Mouse (Mus musculus) brown adipose tissue, adult 24 weeks (tissue): ENCODE measurements around the gene Rps6ka5. TPM values are rescaled to one million over a fixed set of nuclear protein-coding genes. Genes with fewer than 3 reads are reported as not detected.

Source experiments
- H3K27ac ChIP-seq: fragments of 200-500 bp; replicated peaks from 2 replicates; pipeline ENCODE4 v1.5.1; 2012; ENCODE audit warnings: low read depth, mild to moderate bottlenecking, low read length
- H3K4me1 ChIP-seq: fragments of 200-500 bp; 2 replicates; pipeline ENCODE4 v1.6.1; 2012; ENCODE audit warnings: low read length, mixed read lengths; ENCODE audit not compliant: control insufficient read depth, insufficient read depth, insufficient read length
- H3K4me3 ChIP-seq: fragments of 200-500 bp; 2 replicates; pipeline ENCODE4 v1.5.1; 2012; ENCODE audit warnings: low read depth, mild to moderate bottlenecking, low read length, moderate library complexity; ENCODE audit not compliant: insufficient read depth
- polyA plus RNA-seq: library from polyadenylated mRNA; stranded (reverse); fragments of >200 nt; gene quantifications from 2 replicates; pipeline ENCODE4 v1.2.4, GENCODE M21; 2012; ENCODE audit not compliant: missing spikeins, insufficient read depth, insufficient read length

Rps6ka5 gene
- polyA plus RNA-seq, 1 experiment, result 9.4 TPM

DNA sequence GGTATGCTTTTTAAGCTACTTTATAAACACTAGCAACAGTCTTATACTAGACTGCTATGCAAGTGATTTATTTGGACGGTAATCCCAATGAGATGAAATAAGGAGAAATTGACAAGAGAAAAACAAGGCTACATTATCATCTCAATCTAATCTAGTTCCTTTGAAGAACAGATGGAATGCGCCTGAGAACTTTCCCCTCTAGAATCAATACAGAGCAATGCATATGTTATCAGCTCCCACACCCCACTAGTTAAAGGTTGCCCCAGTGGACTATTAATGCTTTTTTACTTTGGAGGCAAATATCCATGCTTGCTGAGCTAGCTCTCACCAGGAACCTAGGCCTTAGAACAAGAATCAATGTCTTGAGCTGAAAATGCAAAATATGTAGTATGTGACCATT, 19.5 kb downstream of the Rps6ka5 start:
- H3K27ac ChIP-seq, result no peak overlapping the region
- peaks cover 4% of the 10 kb centered on the region; the same call in 1 of the 2 replicates for H3K4me1 ChIP-seq
- no peak overlapping the region for H3K4me3 ChIP-seq

DNA sequence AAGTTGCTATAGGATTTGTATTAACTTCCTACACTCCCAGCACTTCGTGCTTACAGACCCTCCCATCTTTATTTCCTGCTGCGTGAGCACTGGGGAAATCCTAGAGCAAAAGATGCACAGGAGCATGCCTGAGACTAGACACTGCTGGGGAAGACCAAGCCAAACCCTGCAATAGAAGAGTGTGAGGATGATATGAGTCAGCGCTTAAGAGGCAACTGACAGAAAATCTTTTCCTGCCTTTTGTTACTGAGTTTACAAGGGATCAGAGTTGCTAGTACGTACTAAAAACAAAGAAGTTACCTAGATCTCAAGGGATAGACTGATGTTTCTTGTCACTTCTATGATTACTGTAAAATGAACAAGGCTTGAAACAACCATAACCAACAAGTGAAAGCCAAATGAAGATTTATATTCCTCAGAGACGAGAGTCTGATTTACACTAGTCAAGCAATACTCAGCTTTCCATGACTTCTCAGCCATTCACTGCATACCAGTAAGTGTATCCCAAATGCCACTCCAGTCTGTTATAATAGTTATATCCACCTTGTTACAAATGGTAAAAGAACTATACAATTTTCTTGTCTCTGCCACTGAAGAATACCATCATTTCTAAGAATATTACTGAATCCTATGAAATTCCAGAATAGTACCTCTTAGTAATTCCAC, 21.6 kb downstream of the Rps6ka5 start:
- Histone ChIP-seq H3K4me1 (peaks cover 4% of the 10 kb centered on the region; the same call in 1 of the 2 replicates), H3K4me3 (no peak overlapping the region), H3K27ac (no peak overlapping the region)

DNA sequence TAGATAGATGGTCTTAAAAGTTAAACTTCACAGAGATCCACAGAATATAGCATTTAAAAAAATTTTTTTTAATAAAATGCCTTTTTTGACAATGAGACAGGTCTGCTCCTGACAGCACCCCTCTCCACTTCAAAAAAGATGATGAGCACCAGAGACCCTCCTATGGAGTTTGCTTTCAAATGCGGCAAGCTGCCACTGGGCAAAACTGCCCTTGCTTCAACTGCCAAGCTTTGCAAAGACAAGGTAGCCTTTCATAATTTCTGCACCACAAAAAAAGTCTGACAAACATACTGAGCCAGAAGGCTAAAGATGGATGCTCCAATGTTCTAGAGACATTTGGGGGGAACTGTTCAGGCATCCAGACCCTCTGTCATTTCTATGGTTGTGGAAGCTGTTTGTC, 28.8 kb downstream of the Rps6ka5 start:
- Histone ChIP-seq H3K4me3 (no peak overlapping the region), H3K27ac (no peak overlapping the region), H3K4me1 (peaks cover 5% of the 10 kb centered on the region; the same call in 1 of the 2 replicates)

DNA sequence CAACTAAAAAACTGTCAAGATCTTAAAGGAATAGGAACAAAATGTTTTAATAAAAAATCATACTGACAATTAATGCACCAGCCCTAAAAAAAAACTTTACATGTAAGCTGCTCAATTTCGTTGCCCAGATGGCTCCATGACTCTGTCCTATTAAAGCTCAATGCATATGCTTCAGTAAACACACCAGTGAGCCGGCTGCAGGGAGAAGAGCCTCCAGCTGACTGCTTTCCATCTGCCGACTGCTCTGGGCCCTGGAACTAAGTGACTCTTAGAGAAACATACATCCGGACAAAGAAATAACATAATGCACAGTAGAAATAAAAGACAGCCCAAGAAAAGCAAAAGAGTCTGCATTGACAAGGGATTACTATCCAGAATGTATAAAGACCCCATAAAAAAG, 30.2 kb downstream of the Rps6ka5 start:
- H3K4me3 ChIP-seq, result no peak overlapping the region

DNA sequence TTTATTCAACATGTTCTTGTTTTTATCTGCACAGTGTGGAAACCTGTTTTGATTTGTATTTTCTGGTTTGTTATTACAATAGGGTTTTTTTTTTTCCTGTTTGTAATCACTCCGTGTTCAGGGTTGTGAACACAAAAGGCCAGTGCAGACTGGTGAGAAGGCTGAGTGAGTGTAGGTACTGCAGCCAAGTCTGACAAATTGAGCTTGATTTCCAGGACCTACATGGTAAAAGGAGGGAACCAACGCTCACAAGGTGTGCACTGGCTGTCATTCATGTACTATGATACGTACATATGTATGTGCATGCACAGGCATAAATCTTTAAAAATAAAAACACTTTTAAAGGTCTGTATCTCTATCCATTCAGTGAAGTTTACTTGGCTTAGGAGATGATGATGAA, 31.5 kb downstream of the Rps6ka5 start:
- Histone ChIP-seq H3K4me3 (no peak overlapping the region), H3K27ac (no peak overlapping the region), H3K4me1 (peaks cover 5% of the 10 kb centered on the region; the same call in 1 of the 2 replicates)

More for the DNA sequence above, 30.2 kb downstream of the Rps6ka5 start:
- no peak overlapping the region for H3K27ac ChIP-seq
- peaks cover 5% of the 10 kb centered on the region; the same call in 1 of the 2 replicates for H3K4me1 ChIP-seq

DNA sequence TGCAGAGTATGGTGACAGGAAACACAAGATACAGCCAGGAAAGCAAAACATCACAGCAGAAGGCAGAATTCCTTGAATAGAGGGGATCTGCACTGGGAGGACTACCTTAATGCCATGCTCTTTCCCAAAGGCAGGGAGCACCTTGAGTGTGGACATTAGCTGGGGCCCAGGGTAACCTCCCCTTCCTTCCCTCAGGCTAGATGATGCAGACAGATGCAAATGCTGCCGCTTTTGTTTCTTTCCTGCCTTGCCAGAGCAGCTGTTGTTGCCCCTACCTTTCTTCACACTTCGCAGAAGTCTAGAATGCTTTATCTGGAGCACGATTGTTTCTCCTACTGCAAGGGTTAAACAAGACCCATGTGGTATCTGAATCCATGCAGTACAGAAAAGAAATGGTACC, 34.6 kb downstream of the Rps6ka5 start:
- Histone ChIP-seq H3K4me3 (no peak overlapping the region), H3K4me1 (no peaks in the 10 kb centered on the region), H3K27ac (no peak overlapping the region)

DNA sequence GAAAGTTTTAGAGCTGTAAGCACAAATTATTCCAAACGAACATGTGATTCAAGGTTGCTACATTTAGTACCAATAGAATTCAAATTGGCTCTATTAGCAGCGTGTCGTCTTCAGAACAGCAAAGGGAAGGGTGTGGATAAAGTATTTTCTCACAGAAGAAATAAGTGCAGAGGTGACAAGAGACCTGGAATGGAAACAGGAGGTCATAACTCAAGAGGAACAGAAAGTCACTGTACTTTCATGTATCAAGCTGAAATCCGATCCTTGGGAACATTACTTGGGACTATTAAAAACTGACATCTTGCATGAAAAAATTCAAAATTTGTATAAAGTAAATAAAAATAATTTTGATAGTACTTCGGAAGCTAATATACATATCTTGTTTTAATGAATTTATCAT, 36.3 kb downstream of the Rps6ka5 start:
- Histone ChIP-seq H3K27ac (no peak overlapping the region), H3K4me1 (no peaks in the 10 kb centered on the region), H3K4me3 (no peak overlapping the region)

DNA sequence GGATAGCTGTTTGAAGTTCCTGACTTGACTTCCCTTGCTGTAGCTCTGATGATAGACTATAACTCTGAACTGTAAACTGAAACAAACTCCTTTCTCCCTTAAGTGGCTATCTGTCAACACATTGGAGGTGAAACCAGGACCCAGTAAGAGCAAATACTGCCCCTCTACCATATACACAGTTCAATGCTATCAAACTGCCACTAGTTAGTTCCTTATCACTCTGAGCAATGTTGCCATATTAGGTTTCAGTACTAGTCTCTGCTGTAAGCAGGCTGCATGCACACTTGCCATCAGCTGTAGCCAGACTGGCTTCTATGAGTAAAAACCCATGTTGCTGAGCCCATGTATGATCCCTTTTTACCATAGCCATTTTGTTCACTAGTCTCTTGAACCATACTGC, 38.6 kb downstream of the Rps6ka5 start:
- H3K4me3 ChIP-seq, result no peak overlapping the region
- H3K27ac ChIP-seq, result no peak overlapping the region

DNA sequence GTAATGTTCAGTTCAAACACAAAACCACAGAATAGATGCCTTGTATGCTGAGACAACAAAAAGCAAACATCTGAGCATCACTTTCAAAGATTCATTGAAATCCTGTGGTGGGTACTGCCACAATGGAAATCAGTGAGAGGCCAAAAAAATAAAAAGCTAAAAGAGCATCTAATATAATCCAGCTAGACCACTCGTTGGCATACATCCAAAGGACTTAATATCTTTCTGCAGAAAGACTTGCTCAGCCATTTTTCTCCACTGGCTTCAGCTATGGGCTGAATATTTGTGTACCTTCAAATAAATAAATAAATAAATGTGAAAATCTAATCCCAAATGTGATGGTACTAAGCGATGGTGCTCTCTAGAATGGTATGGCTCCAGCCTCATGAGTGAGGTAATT, 39.8 kb downstream of the Rps6ka5 start:
- no peak overlapping the region for H3K27ac ChIP-seq
- H3K4me3 ChIP-seq, result no peak overlapping the region
- no peaks in the 10 kb centered on the region for H3K4me1 ChIP-seq

More for the DNA sequence above, 38.6 kb downstream of the Rps6ka5 start:
- H3K4me1 ChIP-seq, result no peaks in the 10 kb centered on the region

DNA sequence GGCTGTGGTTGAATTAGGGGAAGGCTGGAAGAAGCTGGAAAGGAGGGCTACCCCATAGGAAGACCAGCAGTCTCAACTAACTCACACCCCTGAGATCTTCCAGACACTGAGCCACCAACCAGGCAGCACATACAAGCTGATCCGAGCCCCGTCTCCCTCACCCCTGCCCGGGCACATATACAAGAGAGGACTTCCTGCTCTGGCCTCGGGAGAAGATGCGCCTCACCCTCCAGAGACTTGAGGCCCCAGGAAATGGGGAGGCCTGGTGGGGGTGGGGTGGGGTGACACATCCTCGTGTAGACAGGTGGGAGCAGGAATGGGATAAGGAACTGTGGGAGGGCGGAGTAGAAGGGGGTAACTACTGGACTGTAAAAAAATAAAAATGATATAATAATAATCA, 45.0 kb downstream of the Rps6ka5 start:
- no peak overlapping the region for H3K4me3 ChIP-seq
- H3K27ac ChIP-seq, result no peak overlapping the region
- peaks cover 2% of the 10 kb centered on the region; the same call in 1 of the 2 replicates for H3K4me1 ChIP-seq

DNA sequence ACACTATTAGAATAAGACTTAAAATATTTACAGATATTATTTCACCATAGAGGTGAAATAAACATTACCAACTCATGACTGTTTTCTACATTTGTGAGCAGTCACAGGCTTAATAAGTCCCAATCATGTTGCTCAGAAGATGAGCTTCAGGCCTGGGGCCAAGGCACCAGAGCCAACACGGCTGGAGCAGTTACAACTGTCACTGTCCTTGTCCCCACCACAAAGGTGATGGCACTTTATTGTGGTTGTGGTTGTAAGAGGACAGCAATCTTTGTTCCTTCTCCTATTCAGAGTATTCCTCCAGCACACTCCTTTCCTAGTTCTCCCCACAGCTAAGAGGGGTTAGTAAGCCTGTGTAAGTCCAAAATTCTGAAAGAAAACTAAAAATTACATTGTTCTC, 45.5 kb downstream of the Rps6ka5 start:
- Histone ChIP-seq H3K4me3 (no peak overlapping the region), H3K4me1 (peaks cover 2% of the 10 kb centered on the region; the same call in 1 of the 2 replicates), H3K27ac (no peak overlapping the region)

DNA sequence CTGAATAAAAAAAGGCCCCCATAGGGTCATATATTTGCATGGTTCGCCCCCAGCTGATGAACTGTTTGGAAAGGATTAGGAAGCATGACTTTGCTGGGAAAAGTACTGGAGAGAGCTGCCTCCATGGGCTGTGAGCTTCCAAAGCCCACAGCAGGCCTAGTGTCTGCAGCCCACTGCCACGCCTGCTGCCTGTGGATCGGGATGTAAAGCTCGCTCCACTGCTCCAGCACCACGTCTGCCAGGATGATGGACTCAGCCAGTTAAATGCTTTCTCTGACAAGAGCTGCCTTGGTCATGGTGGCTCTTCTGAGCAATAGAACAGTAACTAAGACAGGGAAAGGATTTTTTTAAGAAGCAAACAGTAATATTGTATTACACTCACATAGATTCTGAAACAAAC, 46.1 kb downstream of the Rps6ka5 start:
- no peak overlapping the region for H3K27ac ChIP-seq
- no peak overlapping the region for H3K4me3 ChIP-seq
- H3K4me1 ChIP-seq, result peaks cover 2% of the 10 kb centered on the region; the same call in 1 of the 2 replicates

DNA sequence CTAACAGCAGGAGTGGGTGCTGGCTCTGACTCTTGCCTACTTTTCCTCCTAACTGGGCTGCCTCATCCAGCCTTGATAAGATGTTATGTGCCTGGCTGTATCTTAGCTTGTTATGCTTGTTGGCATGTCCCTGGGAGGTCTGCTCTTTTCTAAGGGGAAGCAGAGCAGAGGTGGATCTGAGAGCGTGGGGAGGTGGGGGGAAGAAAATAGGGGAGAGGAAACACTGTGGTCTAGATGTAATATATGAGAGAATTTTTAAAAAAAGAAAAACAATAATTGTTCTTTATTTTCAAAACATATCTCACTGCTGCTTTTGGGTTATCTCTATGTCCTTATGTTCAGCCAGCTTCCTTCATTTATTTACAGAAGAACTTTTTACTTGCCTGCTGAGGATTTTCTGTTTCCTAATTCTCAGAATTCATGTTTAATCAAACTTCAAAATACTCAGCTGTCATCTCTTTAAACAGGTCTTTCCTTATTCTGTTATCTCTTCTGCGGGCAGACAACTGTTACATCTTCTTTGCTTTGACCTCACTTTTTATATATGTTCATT, 56.1 kb downstream of the Rps6ka5 start:
- Histone ChIP-seq H3K4me1 (no peaks in the 10 kb centered on the region; the same call in 1 of the 2 replicates), H3K4me3 (no peak overlapping the region)

DNA sequence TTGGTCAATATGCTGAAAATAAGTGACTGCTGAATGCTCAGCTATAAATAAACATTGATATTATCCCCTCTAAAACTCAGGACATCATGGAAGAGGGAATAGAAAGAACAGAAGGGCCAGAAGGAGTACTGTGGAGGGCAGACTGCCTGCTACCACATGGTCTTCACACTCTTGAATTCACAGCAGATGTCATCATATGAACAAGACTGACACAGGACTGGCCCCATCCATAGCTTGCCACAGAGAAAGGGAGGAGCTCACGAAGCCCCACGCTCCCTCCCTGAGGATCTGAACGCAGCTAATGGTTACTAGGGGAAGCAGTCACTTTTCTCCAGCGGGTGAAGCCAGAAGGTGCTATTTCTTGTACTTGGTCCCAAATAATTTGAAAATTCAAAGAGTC, 61.5 kb downstream of the Rps6ka5 start:
- H3K4me1 ChIP-seq, result peaks cover 2% of the 10 kb centered on the region
- H3K27ac ChIP-seq, result no peak overlapping the region
- no peak overlapping the region for H3K4me3 ChIP-seq

More for the DNA sequence above, 56.1 kb downstream of the Rps6ka5 start:
- no peak overlapping the region for H3K27ac ChIP-seq

DNA sequence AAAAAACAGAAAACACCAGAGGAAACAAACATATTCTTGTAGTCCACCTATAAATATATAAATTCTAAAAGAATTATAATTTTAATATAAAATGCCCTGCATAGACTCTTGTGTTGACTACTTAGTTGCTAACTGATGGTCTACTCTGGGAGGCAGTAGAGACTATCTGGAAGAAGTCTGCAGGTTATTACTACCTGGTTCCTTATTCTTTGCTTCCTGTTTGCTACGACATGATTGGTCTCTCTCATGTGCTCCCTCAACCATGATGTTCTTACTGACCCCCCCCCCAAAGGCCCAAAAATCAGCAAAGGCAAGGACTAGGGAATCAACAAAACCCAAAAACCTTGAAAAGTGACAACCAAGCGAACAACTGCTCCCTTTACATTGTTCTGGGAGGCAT, 66.7 kb downstream of the Rps6ka5 start:
- Histone ChIP-seq H3K4me3 (no peak overlapping the region), H3K4me1 (no peaks in the 10 kb centered on the region), H3K27ac (no peak overlapping the region)

DNA sequence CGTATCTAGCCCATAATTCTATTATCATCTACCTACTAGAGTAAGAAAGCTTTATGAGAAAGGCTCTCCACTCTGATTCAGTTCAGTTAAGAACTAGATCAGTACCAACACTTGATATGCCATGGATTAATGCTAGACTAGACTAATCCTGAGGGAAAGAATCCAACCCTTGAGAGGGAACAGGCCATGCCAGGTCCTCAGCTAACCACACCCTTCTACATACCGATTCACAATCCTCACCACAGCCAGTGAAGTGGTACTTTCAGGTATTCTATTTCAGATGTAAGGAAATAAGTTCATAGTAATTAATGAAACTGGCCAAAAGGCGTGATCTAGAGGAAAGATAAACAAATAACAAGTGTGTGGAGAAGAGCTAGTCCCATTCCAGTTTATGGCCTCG, 70.8 kb downstream of the Rps6ka5 start:
- Histone ChIP-seq H3K4me1 (no peaks in the 10 kb centered on the region), H3K4me3 (no peak overlapping the region)

More for the DNA sequence above, 70.8 kb downstream of the Rps6ka5 start:
- H3K27ac ChIP-seq, result no peak overlapping the region
